Mouse (Mus musculus) stomach, postnatal 0 days (tissue): Measurements from ENCODE around the gene Daam1.

ENCODE experiments used
- CTCF ChIP-seq: IDR thresholded peaks from 2 replicates; pipeline ENCODE4 v1.5.1; 2016; ENCODE audit warnings: antibody characterized with exemption, low read depth, mild to moderate bottlenecking, moderate library complexity
- EP300 ChIP-seq: optimal IDR thresholded peaks from 2 replicates; pipeline ENCODE3; 2016; ENCODE audit warnings: antibody characterized with exemption

- TF ChIP-seq CTCF: no peak
- TF ChIP-seq EP300: no peak
Measured at GRCm38 (mm10) chr12:71902317-71902716, 71.4 kb downstream of the Daam1 start.
